Mouse (Mus musculus) Patski (cell line): ENCODE measurements around the gene Mars. TPM values are rescaled to one million over a fixed set of nuclear protein-coding genes. Genes with fewer than 3 reads are reported as not detected.

Experiments used
- ATAC-seq: fragments of 100-300 bp; one replicate; pipeline ENCODE4 v1.8.0; 2021
- CTCF ChIA-PET: fragments of 350-600 bp; sonication (Branson Sonifier 250); formaldehyde crosslinking; loops from one replicate; lab custom pipeline; 2022; ENCODE audit warnings: inconsistent platforms; lab: Charles Lee
- POLR2A ChIA-PET: fragments of 350-600 bp; sonication (Branson Sonifier 250); formaldehyde crosslinking; loops from one replicate; lab custom pipeline; 2022; ENCODE audit warnings: antibody characterized with exemption, inconsistent platforms; lab: Charles Lee
- DNase-seq: peaks from one replicate; pipeline ENCODE4 v3.0.0-alpha.2; 2011; ENCODE audit warnings: low read depth, low spot score
- H3K27me3 ChIP-seq: fragments of 371-371 bp; one replicate; pipeline ENCODE4 v1.5.1; 2021
- CTCF ChIP-seq: fragments of 100-300 bp; IDR thresholded peaks from one replicate; pipeline ENCODE4 v1.5.1; 2021
- in situ Hi-C: fragments of 300-500 bp; cut with MboI; formaldehyde crosslinking; loops from 3 replicates; pipeline ENCODE4 v1.11.1; 2018; ENCODE audit warnings: low pct_unique_long_range_greater_than_20kb, mixed read lengths
- polyA plus RNA-seq: library from polyadenylated mRNA; unstranded; gene quantifications from one replicate; pipeline ENCODE4 v1.2.3, GENCODE M21; 2021

The Mars gene
- polyA plus RNA-seq, 1 experiment from 2014 or later = 152 TPM

DNA sequence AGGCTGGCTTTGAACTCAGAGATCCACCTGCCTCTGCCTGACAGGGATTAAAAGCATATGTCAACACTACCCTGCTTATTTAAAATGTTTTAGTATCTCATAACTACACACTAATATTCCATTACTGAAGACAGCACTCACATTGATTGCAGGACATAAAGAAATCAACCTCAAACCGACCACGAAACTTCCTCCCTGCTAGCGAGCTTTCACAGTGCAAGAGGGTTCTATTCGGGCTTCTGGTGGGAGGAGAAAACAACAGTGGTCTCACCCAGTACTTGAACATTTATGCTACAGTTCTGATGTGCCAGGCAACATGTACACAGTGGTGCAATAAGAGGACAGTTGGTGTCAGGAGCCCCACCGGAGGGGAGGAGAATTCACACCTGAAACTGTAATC, 60.8 kb downstream of the Mars start:
- TF ChIP-seq CTCF = no peak
- peaks cover 6% of the 10 kb centered on the region for H3K27me3 ChIP-seq
- DNase-seq = no peak
- ChIA-PET POLR2A (interaction anchor here (0.7 kb wide), 1 partner anchor 94 kb away, joined by 3 read pairs; no protein-coding TSS in a partner anchor), CTCF (interaction anchor here (1.5 kb wide), 1 partner anchor 9 kb away, joined by 3 read pairs; no protein-coding TSS in a partner anchor)
- in situ Hi-C loops = no loop called here
- ATAC-seq = no peak

Other genes with a start within 250 kb of the Mars start
- 669 TPM for gene Cdk4, start 248.3 kb downstream of the Mars start, polyA plus RNA-seq
- gene Tspan31, start 241.5 kb downstream of the Mars start, polyA plus RNA-seq = 116 TPM
- 1.4 TPM for gene Agap2, start 236.5 kb downstream of the Mars start, polyA plus RNA-seq
- 173 TPM for gene Os9, start 190.7 kb downstream of the Mars start, polyA plus RNA-seq
- gene B4galnt1, start 146.6 kb downstream of the Mars start, polyA plus RNA-seq = 112 TPM
- 0.85 TPM for gene Slc26a10, start 131.1 kb downstream of the Mars start, polyA plus RNA-seq
- gene Arhgef25, start 121.7 kb downstream of the Mars start, polyA plus RNA-seq = 106 TPM
- gene Dtx3, start 116.1 kb downstream of the Mars start, polyA plus RNA-seq = 155 TPM
- gene Pip4k2c, start 100.2 kb downstream of the Mars start, polyA plus RNA-seq = 76.8 TPM
- 0.44 TPM for gene Kif5a, start 48.4 kb downstream of the Mars start, polyA plus RNA-seq
- 307 TPM for gene Dctn2, start 45.4 kb downstream of the Mars start, polyA plus RNA-seq
- 55.1 TPM for gene Mbd6, start 22.8 kb downstream of the Mars start, polyA plus RNA-seq
- gene Arhgap9, start 10.2 kb upstream of the Mars start, polyA plus RNA-seq = not detected
- 0.23 TPM for gene Gli1, start 30.2 kb upstream of the Mars start, polyA plus RNA-seq
- 0.01 TPM for gene Inhbe, start 42.6 kb upstream of the Mars start, polyA plus RNA-seq
- not detected for gene Inhbc, start 58.6 kb upstream of the Mars start, polyA plus RNA-seq
- 98.4 TPM for gene R3hdm2, start 68.5 kb upstream of the Mars start, polyA plus RNA-seq
- gene Stac3, start 189.9 kb upstream of the Mars start, polyA plus RNA-seq = 0.80 TPM
- 0.18 TPM for gene Ndufa4l2, start 203.2 kb upstream of the Mars start, polyA plus RNA-seq
- 144 TPM for gene Shmt2, start 210.7 kb upstream of the Mars start, polyA plus RNA-seq
- gene Nxph4, start 222.8 kb upstream of the Mars start, polyA plus RNA-seq = 6.0 TPM